Mouse (Mus musculus) brain, adult 2 months (tissue): ENCODE measurements around the gene Emilin2.
A peak's percentile ranks its signal among the peaks of the same experiment; 100 is the strongest.

Source experiments
- DNase-seq: peaks from one replicate; pipeline ENCODE4 v3.0.0; 2011; ENCODE audit warnings: low read depth, low spot score

The Emilin2 gene

GRCm38 (mm10) chr17:71234041-71234594, 77.7 kb downstream of the Emilin2 start:
- DNase-seq = no peak

DNA sequence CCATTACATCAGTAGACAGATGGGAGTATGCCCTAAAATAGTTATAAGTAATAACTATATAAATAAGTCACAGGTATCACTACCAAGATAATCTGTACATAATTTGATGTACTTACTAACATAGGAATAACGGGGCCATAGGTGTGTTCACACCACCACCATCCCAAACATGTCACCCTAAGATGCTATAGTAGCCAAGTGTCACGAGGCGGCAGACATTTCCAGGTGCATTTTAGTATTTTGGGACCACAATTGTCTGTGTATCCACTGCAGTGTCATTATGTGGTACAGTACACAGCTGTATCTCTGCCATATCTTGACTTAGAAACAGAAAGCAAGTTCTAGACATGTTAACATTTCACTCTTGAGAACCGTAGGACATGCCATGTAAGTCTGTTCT, 78.6 kb downstream of the Emilin2 start:
- DNase-seq = no peak

DNA sequence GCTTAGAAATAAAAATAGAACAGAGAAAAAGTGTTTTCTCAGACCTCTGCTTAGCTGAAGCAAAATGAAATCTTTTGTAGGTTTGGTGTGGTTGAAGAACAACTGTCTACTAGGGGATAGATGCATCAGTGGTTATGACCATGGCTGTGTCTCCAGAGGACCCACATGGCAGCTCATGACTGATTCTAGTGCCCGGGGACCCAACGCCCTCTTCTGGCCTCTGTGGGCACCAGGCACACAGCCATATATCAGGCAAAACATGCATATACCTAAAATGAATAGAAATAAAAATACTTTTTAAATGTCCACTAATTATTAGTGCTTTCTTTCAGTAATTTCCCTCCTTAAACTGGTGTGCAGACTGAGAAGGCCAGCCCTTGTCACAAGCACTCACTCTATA, 79.8 kb downstream of the Emilin2 start:
- DNase-seq = no peak

GRCm38 (mm10) chr17:71230108-71230709, 81.6 kb downstream of the Emilin2 start:
- DNase-seq = no peak

DNA sequence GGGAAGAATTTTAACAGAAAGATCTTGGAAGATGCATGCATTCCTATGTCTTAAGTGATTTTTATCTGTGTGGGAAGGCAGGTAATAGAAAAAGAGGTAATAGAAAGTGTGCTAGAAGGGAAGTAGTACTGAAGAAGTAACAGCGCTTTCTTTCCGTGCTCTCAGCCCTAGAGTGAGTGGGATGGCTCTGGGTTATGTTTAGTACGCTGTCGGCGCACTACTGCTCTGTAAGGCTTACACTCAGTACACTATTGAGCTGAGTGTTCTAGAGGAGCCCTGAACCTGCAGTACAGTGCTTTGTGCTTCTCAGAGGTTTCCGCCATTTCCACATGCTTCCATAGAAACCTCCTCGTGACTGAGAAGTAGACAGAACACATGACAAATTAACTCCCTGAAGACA, 83.1 kb downstream of the Emilin2 start:
- peak; percentile 57 for DNase-seq

DNA sequence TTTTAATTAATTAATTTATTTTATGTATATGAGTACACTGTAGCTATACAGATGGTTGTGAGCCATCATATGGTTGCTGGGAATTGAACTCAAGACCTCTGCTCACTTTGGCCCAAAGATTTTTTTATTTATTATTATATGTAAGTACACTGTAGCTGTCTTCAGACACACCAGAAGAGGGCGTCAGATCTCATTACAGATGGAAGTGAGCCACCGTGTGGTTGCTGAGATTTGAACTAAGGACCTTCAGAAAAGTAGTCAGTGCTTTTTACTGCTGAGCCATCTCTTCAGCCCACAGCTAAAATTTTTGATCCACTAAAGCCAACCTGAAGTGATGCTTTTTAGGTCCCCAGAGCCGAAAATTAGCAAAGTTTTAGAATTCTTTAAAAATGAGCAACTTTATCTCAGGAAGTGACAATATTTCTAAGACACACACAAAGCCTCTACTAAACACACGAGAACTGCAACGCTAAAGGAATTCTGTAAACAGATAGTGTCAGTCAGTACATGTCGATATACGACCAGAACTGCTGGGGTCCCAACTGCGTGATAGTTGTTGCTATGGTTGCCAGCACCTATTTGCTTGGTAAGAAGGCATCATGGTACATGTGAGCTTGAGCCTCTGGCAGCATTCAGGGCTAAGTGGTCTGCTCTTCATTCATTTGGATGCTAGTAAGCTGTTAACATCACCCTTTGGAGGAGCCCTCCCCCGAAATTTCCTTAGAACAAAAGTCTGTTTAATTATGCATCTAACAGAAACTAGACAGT, 84.5 kb downstream of the Emilin2 start:
- no peak for DNase-seq

DNA sequence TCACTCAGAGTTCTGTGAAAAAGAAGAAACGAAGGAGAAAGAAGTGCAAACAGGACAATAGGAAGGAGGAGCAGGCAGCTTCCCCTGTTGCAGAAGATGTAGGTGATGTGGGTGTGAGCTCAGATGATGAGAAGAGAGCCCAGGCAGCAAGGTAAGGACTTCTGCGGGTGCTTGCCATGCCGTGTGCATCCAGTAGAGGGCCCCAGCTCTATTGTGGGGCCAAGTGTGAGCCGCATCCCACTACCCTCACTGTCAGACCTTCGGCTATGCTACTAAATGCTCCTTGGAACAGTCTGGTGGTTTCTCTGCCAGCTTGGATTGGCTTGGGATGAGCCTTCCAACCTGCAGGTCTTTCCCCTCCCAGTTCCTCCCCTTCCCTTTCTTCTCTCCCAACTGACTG, 86.7 kb downstream of the Emilin2 start:
- DNase-seq = peak; percentile 39

DNA sequence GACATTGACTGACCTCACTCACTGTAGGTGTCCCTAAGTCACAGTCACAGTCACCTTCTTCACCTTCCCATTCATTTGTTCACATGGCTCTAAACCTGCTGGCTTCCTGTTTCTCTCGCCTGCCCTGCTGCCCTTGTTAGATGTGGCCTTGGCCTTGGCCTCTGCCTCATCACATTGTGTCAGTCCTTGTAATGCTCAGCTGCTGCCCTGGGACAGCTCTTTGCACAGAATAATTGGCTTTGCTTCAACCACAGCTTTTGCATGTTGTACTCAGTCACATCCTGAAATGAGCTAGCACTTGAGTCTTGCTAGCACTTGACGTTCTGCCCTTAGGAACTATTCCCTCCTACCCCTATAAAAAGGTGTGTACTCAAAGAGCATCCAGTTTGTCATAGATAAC, 87.3 kb downstream of the Emilin2 start:
- no peak for DNase-seq

- peak; percentile 53 for DNase-seq
Measured at GRCm38 (mm10) chr17:71223676-71224075, 88.1 kb downstream of the Emilin2 start.

DNA sequence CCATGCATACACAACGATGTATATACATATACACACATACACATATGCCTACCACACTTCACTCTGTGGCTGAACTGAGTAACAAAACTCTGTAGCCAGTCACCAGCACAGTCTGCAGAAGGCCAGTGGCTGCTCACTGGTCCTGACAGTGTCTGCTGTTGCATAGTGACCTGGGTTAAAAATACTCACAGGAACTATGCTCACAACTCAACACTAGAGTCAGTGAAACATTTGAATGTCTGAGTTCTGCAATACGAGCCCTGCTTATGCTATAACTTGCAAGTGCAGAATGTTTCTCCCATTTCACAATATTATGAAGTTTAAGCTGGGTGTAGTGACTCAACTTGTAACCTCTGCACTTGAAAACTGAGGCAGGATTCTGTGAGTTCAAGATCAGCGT, 90.4 kb downstream of the Emilin2 start:
- DNase-seq = no peak

DNA sequence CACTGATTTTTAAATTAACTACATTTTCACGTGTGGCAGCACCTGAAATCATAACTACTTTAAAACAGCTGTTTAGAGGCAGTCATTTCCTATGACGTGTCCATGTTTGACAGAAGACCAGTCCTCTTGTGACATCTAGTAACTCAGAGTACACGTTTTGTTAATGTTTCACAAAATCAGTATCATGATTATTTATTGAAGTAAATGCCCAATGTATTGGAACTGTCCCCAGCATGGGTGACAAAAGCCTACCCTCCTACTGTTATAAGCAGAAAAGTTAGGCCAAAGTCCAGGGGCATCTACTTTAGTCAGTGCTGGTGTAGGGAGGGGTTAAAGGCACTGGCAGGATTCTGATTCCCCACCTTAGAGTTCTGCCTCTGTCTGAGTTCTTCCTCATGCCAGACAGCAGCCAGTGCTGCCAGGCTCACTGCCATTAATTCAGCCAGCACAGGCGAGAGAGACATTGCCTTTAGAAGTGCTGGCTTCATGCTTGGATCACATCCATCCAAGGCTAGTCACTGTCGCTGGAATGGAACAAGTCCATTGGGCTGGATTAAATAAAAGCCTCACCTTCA, 94.6 kb downstream of the Emilin2 start:
- DNase-seq = no peak

DNA sequence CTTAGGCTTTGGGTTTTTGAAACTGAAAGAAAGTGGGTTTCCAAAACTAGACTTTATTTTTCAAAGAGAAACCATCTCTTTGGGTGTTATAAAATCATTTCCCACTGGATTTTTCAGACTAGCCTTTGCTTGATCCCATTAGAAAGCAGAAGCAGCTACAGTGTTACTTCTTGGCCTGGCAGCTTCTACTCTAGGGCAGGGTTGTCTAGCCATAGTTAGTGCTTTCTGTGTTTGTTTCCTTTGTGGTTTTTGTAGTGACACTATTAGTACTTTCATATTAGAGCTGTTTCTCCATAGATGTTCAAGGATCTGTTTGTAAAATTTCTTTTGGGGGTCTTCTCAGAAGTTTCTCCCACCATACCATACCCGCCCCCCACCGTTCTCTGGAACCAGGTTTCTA, 95.5 kb downstream of the Emilin2 start:
- DNase-seq = no peak

DNA sequence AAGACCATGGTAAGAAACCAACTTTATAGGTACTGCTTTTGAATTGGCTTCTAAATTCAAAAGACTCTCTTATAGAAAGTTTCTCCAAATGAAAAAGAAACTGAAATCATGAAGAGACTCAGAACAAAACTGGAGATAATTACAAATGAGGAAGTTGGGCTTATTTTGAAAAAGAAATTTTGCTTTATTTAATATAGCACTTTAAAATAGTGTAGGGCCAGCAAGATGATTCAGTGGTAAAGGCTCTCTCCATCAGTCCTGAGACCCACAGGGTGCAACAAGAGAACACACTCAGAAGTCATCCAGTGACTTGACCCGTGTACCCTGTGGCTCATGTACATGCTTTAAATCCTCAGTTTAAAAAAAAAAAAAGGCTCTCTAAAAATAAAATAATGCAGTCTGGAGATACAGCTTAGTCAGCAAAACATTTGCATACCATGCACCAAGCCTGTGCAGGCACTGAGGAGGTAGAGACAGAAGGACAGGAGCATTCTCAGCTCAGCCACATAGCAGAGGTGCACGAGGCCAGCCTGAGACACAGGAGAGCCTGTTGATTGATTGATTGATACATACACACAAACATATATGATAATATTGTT, 96.4 kb downstream of the Emilin2 start:
- no peak for DNase-seq

GRCm38 (mm10) chr17:71214514-71215240, 97.1 kb downstream of the Emilin2 start:
- no peak for DNase-seq

- DNase-seq = no peak
Measured at GRCm38 (mm10) chr17:71213666-71214065, 98.1 kb downstream of the Emilin2 start.

DNA sequence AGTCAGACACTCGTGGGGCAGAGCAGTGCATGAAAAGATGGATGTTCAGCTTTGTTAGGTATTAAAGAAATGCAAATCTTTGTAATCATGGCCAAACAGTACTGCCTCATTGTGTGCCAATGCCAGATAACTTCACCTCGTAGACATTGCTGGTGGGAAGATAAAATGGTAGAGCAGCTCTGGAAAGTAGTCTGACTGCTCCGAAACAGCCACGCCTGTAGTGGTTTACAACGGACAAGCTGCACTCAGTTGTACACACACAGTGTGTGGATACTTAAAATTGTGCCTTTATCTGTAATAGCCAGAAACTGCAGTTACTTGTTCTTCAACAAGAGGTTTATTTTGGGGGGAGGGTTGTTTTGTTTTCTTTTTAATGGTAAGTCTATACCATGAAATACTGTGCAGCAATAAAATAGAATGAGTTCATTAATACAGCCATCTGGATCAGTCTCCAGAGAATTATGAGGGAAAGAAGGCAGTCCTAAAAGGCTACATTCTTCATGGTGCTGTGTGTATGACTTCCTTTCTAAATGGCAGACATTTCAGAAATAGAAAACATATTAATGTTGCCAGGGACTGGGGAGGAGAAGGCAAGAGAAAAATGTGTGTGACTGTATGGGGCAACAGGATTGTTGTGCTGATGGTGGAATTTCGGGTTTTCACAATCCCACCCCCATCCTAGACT, 99.7 kb downstream of the Emilin2 start:
- no peak for DNase-seq

DNA sequence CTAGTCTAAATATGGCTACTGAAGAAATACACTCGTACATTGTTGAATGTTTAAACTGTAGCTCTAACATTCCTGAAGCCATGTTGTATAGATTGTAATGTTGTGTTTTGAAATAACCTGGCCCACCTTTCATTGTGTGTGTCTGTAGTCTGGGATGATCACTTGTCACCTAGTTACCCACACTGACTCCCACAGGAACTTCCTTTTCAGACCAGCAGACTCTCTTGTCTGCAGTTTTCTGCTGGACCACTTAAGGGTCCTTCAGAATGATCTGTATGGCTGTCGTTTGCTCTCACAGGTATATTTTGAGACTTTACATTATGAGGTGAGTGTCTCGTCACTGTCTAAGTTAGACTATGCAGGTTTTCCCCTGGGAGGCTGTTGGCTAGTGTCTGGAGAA, 101.8 kb downstream of the Emilin2 start:
- DNase-seq = no peak

GRCm38 (mm10) chr17:71208921-71209320, 102.9 kb downstream of the Emilin2 start:
- DNase-seq = no peak

DNA sequence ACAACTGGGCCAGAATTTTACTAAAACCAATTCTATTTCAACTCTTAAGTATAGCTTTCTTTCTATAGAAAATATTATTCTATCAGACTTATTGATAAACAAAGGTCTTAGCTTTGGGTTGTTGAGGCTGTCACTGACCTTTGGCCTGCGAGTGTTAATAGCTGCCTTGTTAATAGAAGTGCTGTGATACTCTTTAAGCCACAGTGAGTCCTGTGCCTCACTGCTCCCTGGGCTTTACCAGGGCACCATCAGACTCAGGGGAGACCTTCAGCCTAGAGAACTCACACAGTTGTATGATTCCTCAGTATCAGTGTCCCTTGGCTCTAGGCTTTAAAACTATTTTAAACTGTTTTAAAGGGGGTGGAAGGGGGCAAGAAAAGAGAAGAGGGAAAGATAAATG, 103.4 kb downstream of the Emilin2 start:
- no peak for DNase-seq

DNA sequence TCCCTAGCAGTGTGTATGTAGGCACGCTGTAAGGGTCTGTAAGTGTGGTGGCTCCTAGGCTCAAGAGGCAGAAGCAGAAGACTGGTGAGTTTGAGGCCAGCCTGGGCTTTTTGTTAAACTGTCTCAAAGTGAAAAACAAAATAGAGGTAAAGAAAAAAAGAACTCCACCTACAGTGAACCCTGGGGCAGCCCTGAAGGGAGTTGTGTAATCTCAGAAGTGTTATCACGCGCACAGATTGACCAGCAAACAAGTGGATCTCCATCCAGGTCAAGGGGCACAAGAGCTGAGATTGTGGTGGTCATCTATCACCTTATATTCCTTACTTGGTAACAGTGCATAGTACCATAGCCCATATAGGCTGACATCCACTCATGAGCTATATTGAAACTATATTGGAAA, 104.5 kb downstream of the Emilin2 start:
- no peak for DNase-seq
